Mouse (Mus musculus) hematopoietic stem cell, adult 5-6 weeks (primary cell): ENCODE data around the gene Zic4. TPM values are rescaled to one million over a fixed set of nuclear protein-coding genes. Genes with fewer than 3 reads are reported as not detected.

Experiments
- ATAC-seq, 2 experiments: fragments of 125-278 bp in 1 of 2; replicated peaks in 1 of 2; 2 replicates each; pipeline ENCODE4 v1.8.0; 2016 to 2017; ENCODE audit warnings: inconsistent platforms in 2 of 2, mild to moderate bottlenecking in 2 of 2, moderate number of reproducible peaks in 2 of 2, low read depth in 1 of 2, moderate TSS enrichment in 1 of 2; ENCODE audit not compliant: low FRiP score in 2 of 2, poor library complexity in 2 of 2, severe bottlenecking in 2 of 2, insufficient read depth in 1 of 2, low TSS enrichment in 1 of 2
- total RNA-seq: library from RNA; stranded (forward); fragments of 172-1452, 232-1000 nt; gene quantifications from 2 replicates; pipeline ENCODE4 v1.2.3, GENCODE M21; 2017

The Zic4 gene
- total RNA-seq, 1 experiment from 2014 or later = not detected

GRCm38 (mm10) chr9:91360151-91361032, 1.8 kb upstream of the Zic4 start:
- ATAC-seq = no peak

- no peak for ATAC-seq
These were observed 969 bp upstream of the Zic4 start for GRCm38 (mm10) chr9:91361033-91361855.

- no peak for ATAC-seq
These were observed 958 bp downstream of the Zic4 start for GRCm38 (mm10) chr9:91363011-91363730.

GRCm38 (mm10) chr9:91363814-91364126, 1.6 kb downstream of the Zic4 start:
- no peak for ATAC-seq

- peak; percentile 47 to 48 for ATAC-seq
These were observed 2.1 kb downstream of the Zic4 start for GRCm38 (mm10) chr9:91364127-91364970.

- ATAC-seq = no peak
These were observed 2.8 kb downstream of the Zic4 start for GRCm38 (mm10) chr9:91364971-91365501.

- ATAC-seq = no peak
These were observed 3.5 kb downstream of the Zic4 start, which contains the start of gene Zic1 for GRCm38 (mm10) chr9:91365664-91366063. Zic1 (minus strand) TSS chr9:91365810.

GRCm38 (mm10) chr9:91366226-91366998, 4.2 kb downstream of the Zic4 start:
- ATAC-seq = no peak

GRCm38 (mm10) chr9:91366999-91367811, 5.0 kb downstream of the Zic4 start:
- ATAC-seq = no peak

- no peak for ATAC-seq
These were observed 5.9 kb downstream of the Zic4 start for GRCm38 (mm10) chr9:91368150-91368549.

- ATAC-seq = no peak
These were observed 6.7 kb downstream of the Zic4 start for GRCm38 (mm10) chr9:91368946-91369292.

- ATAC-seq = peak in 1 of 2 experiments; percentile 28; a peak in 1 of 4 replicates
These were observed 7.2 kb downstream of the Zic4 start for GRCm38 (mm10) chr9:91369293-91369991.

- no peak for ATAC-seq
These were observed 8.0 kb downstream of the Zic4 start for GRCm38 (mm10) chr9:91370191-91370708.

GRCm38 (mm10) chr9:91371011-91371410, 8.8 kb downstream of the Zic4 start:
- no peak for ATAC-seq

GRCm38 (mm10) chr9:91371608-91372007, 9.4 kb downstream of the Zic4 start:
- ATAC-seq = no peak
